Mouse (Mus musculus) midbrain, embryonic 14.5 days (tissue): ENCODE measurements around the gene Gm21761. TPM values are rescaled to one million over a fixed set of nuclear protein-coding genes. Genes with fewer than 3 reads are reported as not detected.

ENCODE experiments used
- polyA plus RNA-seq: library from polyadenylated mRNA; unstranded; fragments of >200 nt; fragmentation: Nextera tagmentation; extraction: Ambion mirVana; gene quantifications from 2 replicates; pipeline ENCODE4 v1.2.1, GENCODE M21; 2014

Gene Gm21761
- polyA plus RNA-seq, 1 experiment from 2014 or later = not detected

Other genes with a start within 250 kb of the Gm21761 start
- 432 and 511 TPM in 2 replicates for gene Hmgcs1, start 238.9 kb downstream of the Gm21761 start, polyA plus RNA-seq
- 3.8 and 4.4 TPM in 2 replicates for gene Nim1k, start 173.4 kb downstream of the Gm21761 start, polyA plus RNA-seq
- 35.2 and 36.3 TPM in 2 replicates for gene Zfp131, start 138.4 kb downstream of the Gm21761 start, polyA plus RNA-seq
- gene AF067063, start 99.1 kb downstream of the Gm21761 start, polyA plus RNA-seq = not detected in 2 replicates
- not detected in 2 replicates for gene D13Ertd608e, start 93.3 kb downstream of the Gm21761 start, polyA plus RNA-seq
- not detected in 2 replicates for gene Tcstv1, start 34.5 kb downstream of the Gm21761 start, polyA plus RNA-seq
- gene B020031M17Rik, start 21.5 kb upstream of the Gm21761 start, polyA plus RNA-seq = not detected in 2 replicates
- not detected in 2 replicates for gene Gm36079, start 97.7 kb upstream of the Gm21761 start, polyA plus RNA-seq
- not detected in 2 replicates for gene Gm21188, start 122.9 kb upstream of the Gm21761 start, polyA plus RNA-seq
- gene Gm20767, start 211.0 kb upstream of the Gm21761 start, polyA plus RNA-seq = not detected in 2 replicates
- not detected in 2 replicates for gene Gm21818, start 243.2 kb upstream of the Gm21761 start, polyA plus RNA-seq